Mouse (Mus musculus): ENCODE results near the gene Ap1s1. TPM values are rescaled to one million over a fixed set of nuclear protein-coding genes. Genes with fewer than 3 reads are reported as not detected.

Gene Ap1s1
- polyA plus RNA-seq, 1 experiment from 2014 or later = 284 TPM

GRCm38 (mm10) chr5:137079849-137080248 is 33.9 kb upstream of the Ap1s1 start:
- H3K9ac ChIP-seq (ENCODE audit: low read depth, low read length) = no peak overlapping the region
- H3K4me1 ChIP-seq (ENCODE audit: control insufficient read depth, insufficient read depth, low read length) = peaks cover 34% of the 10 kb centered on the region
- ATAC-seq = 0 out of 2 replicates have a peak, but pooled peaks have one; percentile 47
- no peak overlapping the region for H3K4me2 ChIP-seq (ENCODE audit: low read depth, low read length)
- H3K4me3 ChIP-seq (ENCODE audit: low read length) = no peak overlapping the region
- H3K9me3 ChIP-seq (ENCODE audit: control insufficient read depth, low read length) = no peaks in the 10 kb centered on the region
- H3K27me3 ChIP-seq (replicated peaks; ENCODE audit: control insufficient read depth, insufficient read depth, low read length) = no peaks in the 10 kb centered on the region
- no peaks in the 10 kb centered on the region for H3K36me3 ChIP-seq (ENCODE audit: control insufficient read depth, insufficient read depth, low read length)
- H3K27ac ChIP-seq (ENCODE audit: low read length) = peak overlapping the region; percentile 5; the same call in 1 of the 2 replicates
- WGBS = 41% methylated on average over 5 of the region's 5 CpGs

- H3K4me1 ChIP-seq (ENCODE audit: control insufficient read depth, insufficient read depth, low read length) = peaks cover 41% of the 10 kb centered on the region
- no peaks in the 10 kb centered on the region for H3K36me3 ChIP-seq (ENCODE audit: control insufficient read depth, insufficient read depth, low read length)
- no peak overlapping the region for H3K9ac ChIP-seq (ENCODE audit: low read depth, low read length)
- no peak overlapping the region for H3K27ac ChIP-seq (ENCODE audit: low read length)
- WGBS = 53% methylated on average over 6 of the region's 6 CpGs
- H3K9me3 ChIP-seq (ENCODE audit: control insufficient read depth, low read length) = no peaks in the 10 kb centered on the region
- no peaks in the 10 kb centered on the region for H3K27me3 ChIP-seq (replicated peaks; ENCODE audit: control insufficient read depth, insufficient read depth, low read length)
- ATAC-seq = no peak
- no peak overlapping the region for H3K4me3 ChIP-seq (ENCODE audit: low read length)
- no peak overlapping the region for H3K4me2 ChIP-seq (ENCODE audit: low read depth, low read length)
Measured at GRCm38 (mm10) chr5:137078616-137079015, 32.7 kb upstream of the Ap1s1 start.

DNA sequence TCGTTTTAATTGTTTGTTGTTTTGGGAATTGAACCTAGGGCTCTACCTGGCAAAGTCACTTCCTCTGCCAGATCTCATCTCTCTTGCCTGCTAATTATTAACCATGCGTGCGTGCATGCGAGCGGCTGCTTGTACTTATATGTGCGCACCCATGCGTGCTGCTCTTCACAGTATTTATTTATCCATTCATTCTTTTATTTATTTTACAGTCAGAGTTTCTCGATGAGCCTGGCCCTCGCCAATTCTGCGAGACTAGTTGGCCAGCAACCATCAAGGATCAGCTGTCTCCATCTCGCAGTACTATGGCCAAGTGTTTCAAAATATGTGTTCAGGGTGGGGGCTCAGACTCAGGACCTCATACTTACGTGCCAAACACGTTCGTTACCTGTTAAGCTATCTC is 32.1 kb upstream of the Ap1s1 start:
- Histone ChIP-seq H3K27ac (ENCODE audit: low read length) (no peak overlapping the region), H3K4me3 (ENCODE audit: low read length) (no peak overlapping the region), H3K27me3 (replicated peaks; ENCODE audit: control insufficient read depth, insufficient read depth, low read length) (no peaks in the 10 kb centered on the region), H3K9me3 (ENCODE audit: control insufficient read depth, low read length) (no peaks in the 10 kb centered on the region), H3K9ac (ENCODE audit: low read depth, low read length) (no peak overlapping the region), H3K4me1 (ENCODE audit: control insufficient read depth, insufficient read depth, low read length) (peaks cover 41% of the 10 kb centered on the region), H3K36me3 (ENCODE audit: control insufficient read depth, insufficient read depth, low read length) (no peaks in the 10 kb centered on the region), H3K4me2 (ENCODE audit: low read depth, low read length) (no peak overlapping the region; the same call in 1 of the 2 replicates)
- peak; percentile 41; the same call in 1 of the 2 replicates for ATAC-seq
- 56% methylated on average over 14 of the region's 14 CpGs for whole genome bisulfite sequencing

DNA sequence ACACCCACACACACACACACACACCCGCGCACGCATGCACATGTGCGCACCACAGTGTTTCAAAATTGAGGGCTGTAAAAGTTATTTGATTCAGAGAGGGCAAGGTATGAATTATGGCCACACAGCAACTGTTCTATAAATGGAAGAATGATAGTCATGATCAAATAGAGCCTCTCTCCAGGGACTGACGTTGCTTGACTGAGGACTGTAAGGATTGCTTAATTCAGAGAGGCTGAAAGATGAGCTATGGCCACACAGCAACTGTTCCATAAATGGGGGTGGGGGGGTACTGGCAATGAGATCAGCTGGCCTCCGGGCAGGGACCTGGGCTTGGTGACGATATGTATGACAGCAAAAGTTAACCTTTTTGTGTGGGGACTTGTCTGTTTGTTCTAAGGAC is 31.3 kb upstream of the Ap1s1 start:
- H3K36me3 ChIP-seq (ENCODE audit: control insufficient read depth, insufficient read depth, low read length) = no peaks in the 10 kb centered on the region
- H3K9ac ChIP-seq (ENCODE audit: low read depth, low read length) = no peak overlapping the region
- no peak for ATAC-seq
- H3K9me3 ChIP-seq (ENCODE audit: control insufficient read depth, low read length) = no peaks in the 10 kb centered on the region
- H3K4me1 ChIP-seq (ENCODE audit: control insufficient read depth, insufficient read depth, low read length) = peaks cover 47% of the 10 kb centered on the region
- H3K4me2 ChIP-seq (ENCODE audit: low read depth, low read length) = no peak overlapping the region
- 76% methylated on average over 7 of the region's 7 CpGs for WGBS
- H3K27me3 ChIP-seq (replicated peaks; ENCODE audit: control insufficient read depth, insufficient read depth, low read length) = no peaks in the 10 kb centered on the region
- no peak overlapping the region for H3K4me3 ChIP-seq (ENCODE audit: low read length)
- H3K27ac ChIP-seq (ENCODE audit: low read length) = 0 out of 2 replicates have a peak overlapping the region, but pooled peaks have one; percentile 25

GRCm38 (mm10) chr5:137076191-137076930 is 30.4 kb upstream of the Ap1s1 start:
- Histone ChIP-seq H3K36me3 (ENCODE audit: control insufficient read depth, insufficient read depth, low read length) (no peaks in the 10 kb centered on the region), H3K4me2 (ENCODE audit: low read depth, low read length) (no peak overlapping the region), H3K27ac (ENCODE audit: low read length) (peak overlapping the region; percentile 73), H3K9ac (ENCODE audit: low read depth, low read length) (no peak overlapping the region), H3K4me3 (ENCODE audit: low read length) (no peak overlapping the region), H3K27me3 (replicated peaks; ENCODE audit: control insufficient read depth, insufficient read depth, low read length) (no peaks in the 10 kb centered on the region), H3K9me3 (ENCODE audit: control insufficient read depth, low read length) (no peaks in the 10 kb centered on the region), H3K4me1 (ENCODE audit: control insufficient read depth, insufficient read depth, low read length) (peaks cover 51% of the 10 kb centered on the region)
- ATAC-seq = peak; percentile 20; the same call in 1 of the 2 replicates
- 35% methylated on average over 12 of the region's 12 CpGs for WGBS

DNA sequence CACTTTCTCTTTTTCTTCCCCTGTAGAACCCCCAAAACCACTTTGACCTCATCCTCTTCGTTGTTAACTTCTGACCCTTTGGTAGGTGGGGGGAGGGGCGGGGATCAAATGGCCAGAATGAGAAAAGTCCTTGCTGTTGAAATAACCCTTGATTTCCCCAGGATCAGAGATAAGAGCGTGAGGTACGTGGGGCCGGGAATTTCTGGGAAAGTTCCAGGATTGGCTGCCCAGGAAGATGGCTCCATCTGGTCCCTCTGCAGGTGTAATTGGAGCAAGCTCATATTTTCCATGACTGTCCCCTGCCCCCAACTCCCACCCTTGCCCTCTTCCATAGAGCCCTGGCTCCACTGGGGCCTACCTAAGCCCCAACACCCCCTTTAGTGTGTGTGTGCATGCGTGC is 29.8 kb upstream of the Ap1s1 start:
- no peak overlapping the region for H3K9ac ChIP-seq (ENCODE audit: low read depth, low read length)
- no peaks in the 10 kb centered on the region for H3K9me3 ChIP-seq (ENCODE audit: control insufficient read depth, low read length)
- H3K27ac ChIP-seq (ENCODE audit: low read length) = peak overlapping the region; percentile 73; the same call in 1 of the 2 replicates
- ATAC-seq = no peak
- no peak overlapping the region for H3K4me2 ChIP-seq (ENCODE audit: low read depth, low read length)
- peaks cover 50% of the 10 kb centered on the region for H3K4me1 ChIP-seq (ENCODE audit: control insufficient read depth, insufficient read depth, low read length)
- WGBS = 61% methylated on average over 6 of the region's 6 CpGs
- H3K36me3 ChIP-seq (ENCODE audit: control insufficient read depth, insufficient read depth, low read length) = no peaks in the 10 kb centered on the region
- no peak overlapping the region for H3K4me3 ChIP-seq (ENCODE audit: low read length)
- H3K27me3 ChIP-seq (replicated peaks; ENCODE audit: control insufficient read depth, insufficient read depth, low read length) = no peaks in the 10 kb centered on the region

DNA sequence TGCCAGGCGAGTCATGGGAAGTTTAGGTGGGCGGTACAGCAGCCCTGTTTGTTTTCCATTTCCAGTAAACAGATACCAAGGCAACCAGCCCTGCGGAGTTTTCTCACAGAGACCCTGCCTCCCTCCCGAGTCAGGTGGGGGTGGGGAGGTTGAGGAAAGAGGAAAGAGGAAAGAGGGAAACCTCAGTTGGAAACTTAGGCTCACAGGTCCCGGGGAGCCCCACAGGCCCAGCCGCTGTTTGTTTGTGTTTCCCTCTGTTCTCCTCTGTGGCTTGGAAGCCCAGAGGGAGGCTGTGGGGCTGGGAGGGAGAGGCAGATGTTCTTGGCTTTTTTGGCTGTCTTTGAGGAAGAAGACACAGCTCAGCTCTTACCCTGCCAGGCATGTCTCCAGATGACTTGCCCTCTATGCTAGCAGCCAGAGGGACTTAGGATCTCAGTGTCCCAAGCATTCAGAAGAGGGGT is 28.3 kb upstream of the Ap1s1 start:
- WGBS = 28% methylated on average over 6 of the region's 6 CpGs

GRCm38 (mm10) chr5:137073141-137073540 is 27.2 kb upstream of the Ap1s1 start:
- no peak for ATAC-seq
- no peak overlapping the region for H3K4me3 ChIP-seq (ENCODE audit: low read length)
- H3K36me3 ChIP-seq (ENCODE audit: control insufficient read depth, insufficient read depth, low read length) = no peaks in the 10 kb centered on the region
- H3K9me3 ChIP-seq (ENCODE audit: control insufficient read depth, low read length) = no peaks in the 10 kb centered on the region
- no peaks in the 10 kb centered on the region for H3K27me3 ChIP-seq (replicated peaks; ENCODE audit: control insufficient read depth, insufficient read depth, low read length)
- H3K27ac ChIP-seq (ENCODE audit: low read length) = no peak overlapping the region
- WGBS = 95% methylated on average over 8 of the region's 8 CpGs
- H3K4me2 ChIP-seq (ENCODE audit: low read depth, low read length) = no peak overlapping the region
- H3K9ac ChIP-seq (ENCODE audit: low read depth, low read length) = no peak overlapping the region
- H3K4me1 ChIP-seq (ENCODE audit: control insufficient read depth, insufficient read depth, low read length) = peaks cover 39% of the 10 kb centered on the region

More for the DNA sequence above, 28.3 kb upstream of the Ap1s1 start:
- Histone ChIP-seq H3K4me1 (ENCODE audit: control insufficient read depth, insufficient read depth, low read length) (peaks cover 49% of the 10 kb centered on the region), H3K9ac (ENCODE audit: low read depth, low read length) (no peak overlapping the region), H3K9me3 (ENCODE audit: control insufficient read depth, low read length) (no peaks in the 10 kb centered on the region), H3K27me3 (replicated peaks; ENCODE audit: control insufficient read depth, insufficient read depth, low read length) (no peaks in the 10 kb centered on the region), H3K4me2 (ENCODE audit: low read depth, low read length) (no peak overlapping the region), H3K27ac (ENCODE audit: low read length) (no peak overlapping the region), H3K4me3 (ENCODE audit: low read length) (no peak overlapping the region), H3K36me3 (ENCODE audit: control insufficient read depth, insufficient read depth, low read length) (no peaks in the 10 kb centered on the region)
- no peak for ATAC-seq

GRCm38 (mm10) chr5:137072079-137072960 is 26.4 kb upstream of the Ap1s1 start, which contains the start of gene Serpine1:
Gene Serpine1, minus strand, starts transcription at chr5:137072268.
- 19% methylated on average over 23 of the region's 23 CpGs for WGBS
- Histone ChIP-seq H3K4me1 (ENCODE audit: control insufficient read depth, insufficient read depth, low read length) (peaks cover 32% of the 10 kb centered on the region), H3K36me3 (ENCODE audit: control insufficient read depth, insufficient read depth, low read length) (no peaks in the 10 kb centered on the region), H3K9me3 (ENCODE audit: control insufficient read depth, low read length) (no peaks in the 10 kb centered on the region), H3K4me3 (ENCODE audit: low read length) (peak within 1 kb of the TSS; percentile 19; the same call in 1 of the 2 replicates), H3K9ac (ENCODE audit: low read depth, low read length) (peak within 1 kb of the TSS; percentile 23; the same call in 1 of the 2 replicates), H3K27ac (ENCODE audit: low read length) (peak within 1 kb of the TSS; percentile 14; the same call in 1 of the 2 replicates), H3K27me3 (replicated peaks; ENCODE audit: control insufficient read depth, insufficient read depth, low read length) (no peaks in the 10 kb centered on the region), H3K4me2 (ENCODE audit: low read depth, low read length) (peak within 1 kb of the TSS; percentile 45)
- ATAC-seq = peak; percentile 91

All from intestine, embryonic 16.5 days (tissue).